Mouse (Mus musculus): ENCODE measurements around the gene Ubc. TPM values are rescaled to one million over a fixed set of nuclear protein-coding genes. Genes with fewer than 3 reads are reported as not detected.

Ubc gene
- total RNA-seq, 2 experiments from 2014 or later, result 947 to 1,009 TPM

Other genes starting within 250 kb of the Ubc start
- 10 to 100 TPM; 89.1 to 98.5 TPM for gene Ncor2, start 211.0 kb downstream of the Ubc start, total RNA-seq (2021)
- gene Scarb1, start 49.1 kb downstream of the Ubc start, total RNA-seq (2021), result 10 to 100 TPM; 60.1 to 77.5 TPM
- under 1 TPM in 1 of 2 experiments, not detected in 1; 0.24 TPM for gene Gm10382, start 880 bp downstream of the Ubc start, total RNA-seq (2021)
- 10 to 100 TPM; 10.8 to 11.5 TPM for gene Dhx37, start 43.9 kb upstream of the Ubc start, total RNA-seq (2021)
- gene Bri3bp, start 51.4 kb upstream of the Ubc start, total RNA-seq (2021), result 10 to 100 TPM; 48.0 to 62.4 TPM
- gene Aacs, start 85.6 kb upstream of the Ubc start, total RNA-seq (2021), result 1 to 10 TPM; 4.0 to 4.8 TPM
- gene Tmem132b, start 141.6 kb upstream of the Ubc start, total RNA-seq (2021), result not detected